Mouse (Mus musculus) G1E (cell line): ENCODE data around the gene Defb19.

Experiments used
- CTCF ChIP-seq: IDR thresholded peaks from 2 replicates; pipeline ENCODE4 v1.5.1; 2012; ENCODE audit warnings: low read depth, low read length, inconsistent platforms, mixed read lengths
- GATA1 ChIP-seq: IDR thresholded peaks from 2 replicates; pipeline ENCODE4 v1.6.1; 2012; ENCODE audit warnings: borderline replicate concordance, low read length, inconsistent platforms, mixed read lengths
- GATA2 ChIP-seq: IDR thresholded peaks from 2 replicates; pipeline ENCODE4 v1.6.1; 2012; ENCODE audit warnings: low read depth, low read length, inconsistent platforms, borderline replicate concordance
- POLR2AphosphoS5 ChIP-seq: IDR thresholded peaks from 2 replicates; pipeline ENCODE4 v1.6.1; 2012; ENCODE audit warnings: low read depth, low read length, inconsistent platforms; ENCODE audit not compliant: insufficient replicate concordance
- TAL1 ChIP-seq: conservative IDR thresholded peaks from 2 replicates; pipeline ENCODE4 v1.6.1; 2012; ENCODE audit warnings: low read depth, low read length, inconsistent platforms, mixed read lengths

- TF ChIP-seq CTCF (no peak), GATA1 (no peak), GATA2 (no peak), POLR2AphosphoS5 (no peak), TAL1 (no peak)
Observed at GRCm38 (mm10) chr2:152620367-152621134, 40.4 kb upstream of the Defb19 start.
